Mouse (Mus musculus) intestine, embryonic 15.5 days (tissue): ENCODE data around the gene Prkcb. TPM values are rescaled to one million over a fixed set of nuclear protein-coding genes. Genes with fewer than 3 reads are reported as not detected.

Experiments used
- ATAC-seq: fragments of 200-750 bp; cut with Nextera tagmentation; 2 replicates; pipeline ENCODE4 v1.8.0; 2017; ENCODE audit warnings: moderate TSS enrichment, moderate library complexity
- H3K27ac ChIP-seq: fragments of 300-500 bp; sonication (generic); 2 replicates; pipeline ENCODE4 v1.5.1; 2015; ENCODE audit warnings: mild to moderate bottlenecking, inconsistent platforms
- H3K27me3 ChIP-seq: fragments of 300-500 bp; sonication (generic); replicated peaks from 2 replicates; pipeline ENCODE4 v1.6.1; 2015; ENCODE audit warnings: inconsistent platforms
- H3K36me3 ChIP-seq: fragments of 300-500 bp; sonication (generic); 2 replicates; pipeline ENCODE4 v1.6.1; 2015; ENCODE audit warnings: inconsistent platforms
- H3K4me1 ChIP-seq: fragments of 300-500 bp; sonication (generic); replicated peaks from 2 replicates; pipeline ENCODE4 v1.6.1; 2015; ENCODE audit warnings: inconsistent platforms
- H3K4me2 ChIP-seq: fragments of 300-500 bp; sonication (generic); replicated peaks from 2 replicates; pipeline ENCODE4 v1.6.1; 2015; ENCODE audit warnings: mild to moderate bottlenecking, inconsistent platforms
- H3K4me3 ChIP-seq: fragments of 300-500 bp; sonication (generic); replicated peaks from 2 replicates; pipeline ENCODE4 v1.5.1; 2015; ENCODE audit warnings: inconsistent platforms
- H3K9ac ChIP-seq: fragments of 300-500 bp; sonication (generic); 2 replicates; pipeline ENCODE4 v1.6.1; 2015; ENCODE audit warnings: inconsistent platforms
- H3K9me3 ChIP-seq: fragments of 300-500 bp; sonication (generic); 2 replicates; pipeline ENCODE4 v1.6.1; 2016; ENCODE audit warnings: inconsistent platforms
- WGBS: fragments of 180-500 bp; shearing (Covaris S2); methylation state at CpG from one replicate; pipeline ENCODE4 v1.1.7; 2015; 5-methylcytosine and 5-hydroxymethylcytosine counted together
- polyA plus RNA-seq: library from polyadenylated mRNA; unstranded; fragments of >200 nt; fragmentation: Nextera tagmentation; extraction: Ambion mirVana; gene quantifications from 2 replicates; pipeline ENCODE4 v1.2.1, GENCODE M21; 2015

Gene Prkcb
- polyA plus RNA-seq, 1 experiment from 2014 or later = 12.3 TPM

- Histone ChIP-seq H3K4me3 (no peak overlapping the region), H3K27ac (no peak overlapping the region), H3K4me1 (peaks cover 3% of the 10 kb centered on the region; the same call in 1 of the 2 replicates), H3K27me3 (no peaks in the 10 kb centered on the region), H3K36me3 (no peaks in the 10 kb centered on the region), H3K9ac (no peak overlapping the region), H3K9me3 (no peaks in the 10 kb centered on the region), H3K4me2 (no peak overlapping the region)
- 69% methylated on average over 2 of the region's 2 CpGs for WGBS
- ATAC-seq = no peak
These were observed 94.7 kb downstream of the Prkcb start for GRCm38 (mm10) chr7:122383260-122383659.

- H3K9me3 ChIP-seq = no peaks in the 10 kb centered on the region
- no peaks in the 10 kb centered on the region for H3K27me3 ChIP-seq
- H3K4me2 ChIP-seq = no peak overlapping the region
- H3K9ac ChIP-seq = no peak overlapping the region
- 90% methylated on average over 8 of the region's 8 CpGs for WGBS
- no peaks in the 10 kb centered on the region for H3K36me3 ChIP-seq
- no peak overlapping the region for H3K4me3 ChIP-seq
- no peaks in the 10 kb centered on the region for H3K4me1 ChIP-seq
- H3K27ac ChIP-seq = no peak overlapping the region
- no peak for ATAC-seq
These were observed 96.3 kb downstream of the Prkcb start for GRCm38 (mm10) chr7:122384891-122385290.

- H3K9ac ChIP-seq = no peak overlapping the region
- ATAC-seq = no peak
- no peak overlapping the region for H3K4me2 ChIP-seq
- H3K4me1 ChIP-seq = no peaks in the 10 kb centered on the region
- H3K27me3 ChIP-seq = no peaks in the 10 kb centered on the region
- no peaks in the 10 kb centered on the region for H3K9me3 ChIP-seq
- no peak overlapping the region for H3K27ac ChIP-seq
- H3K4me3 ChIP-seq = no peak overlapping the region
- H3K36me3 ChIP-seq = no peaks in the 10 kb centered on the region
- 94% methylated on average over 1 of the region's 1 CpGs for WGBS
These were observed 98.0 kb downstream of the Prkcb start for GRCm38 (mm10) chr7:122386567-122386966.

- 75% methylated on average over 4 of the region's 4 CpGs for WGBS
- no peaks in the 10 kb centered on the region for H3K4me1 ChIP-seq
- no peak overlapping the region for H3K4me2 ChIP-seq
- no peaks in the 10 kb centered on the region for H3K9me3 ChIP-seq
- no peak overlapping the region for H3K9ac ChIP-seq
- no peaks in the 10 kb centered on the region for H3K27me3 ChIP-seq
- no peaks in the 10 kb centered on the region for H3K36me3 ChIP-seq
- ATAC-seq = no peak
- no peak overlapping the region for H3K27ac ChIP-seq
- no peak overlapping the region for H3K4me3 ChIP-seq
These were observed 99.3 kb downstream of the Prkcb start for GRCm38 (mm10) chr7:122387896-122388295.

DNA sequence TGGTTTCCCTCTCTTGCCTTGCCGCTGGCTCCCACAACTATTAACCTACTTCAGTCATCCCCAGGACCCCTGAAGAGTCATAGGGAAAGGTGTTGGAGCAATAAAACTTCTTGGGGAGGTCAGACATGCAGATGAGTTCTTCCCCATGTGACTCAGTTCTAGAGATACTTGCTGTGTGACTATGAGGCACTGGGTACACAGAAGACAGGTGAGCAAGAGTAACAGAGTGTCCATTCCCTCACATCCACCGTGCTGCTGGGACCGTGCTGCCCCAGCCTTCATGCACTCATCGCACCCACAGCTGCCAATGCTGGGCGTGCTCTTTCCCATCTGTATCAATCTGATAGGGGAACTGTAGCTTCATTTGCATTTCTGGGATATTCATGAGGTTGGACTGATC lies 100.3 kb downstream of the Prkcb start:
- H3K4me1 ChIP-seq = no peaks in the 10 kb centered on the region
- no peak overlapping the region for H3K4me3 ChIP-seq
- no peak for ATAC-seq
- no peaks in the 10 kb centered on the region for H3K36me3 ChIP-seq
- no peak overlapping the region for H3K4me2 ChIP-seq
- no peak overlapping the region for H3K9ac ChIP-seq
- no peaks in the 10 kb centered on the region for H3K27me3 ChIP-seq
- WGBS = 75% methylated on average over 5 of the region's 5 CpGs
- no peaks in the 10 kb centered on the region for H3K9me3 ChIP-seq
- H3K27ac ChIP-seq = no peak overlapping the region

GRCm38 (mm10) chr7:122389633-122390032 lies 101.1 kb downstream of the Prkcb start:
- 31% methylated on average over 6 of the region's 6 CpGs for WGBS
- Histone ChIP-seq H3K36me3 (no peaks in the 10 kb centered on the region), H3K4me2 (no peak overlapping the region), H3K27me3 (no peaks in the 10 kb centered on the region), H3K27ac (no peak overlapping the region), H3K9ac (no peak overlapping the region), H3K4me3 (no peak overlapping the region), H3K9me3 (no peaks in the 10 kb centered on the region), H3K4me1 (no peaks in the 10 kb centered on the region)
- peak; percentile 43 for ATAC-seq

DNA sequence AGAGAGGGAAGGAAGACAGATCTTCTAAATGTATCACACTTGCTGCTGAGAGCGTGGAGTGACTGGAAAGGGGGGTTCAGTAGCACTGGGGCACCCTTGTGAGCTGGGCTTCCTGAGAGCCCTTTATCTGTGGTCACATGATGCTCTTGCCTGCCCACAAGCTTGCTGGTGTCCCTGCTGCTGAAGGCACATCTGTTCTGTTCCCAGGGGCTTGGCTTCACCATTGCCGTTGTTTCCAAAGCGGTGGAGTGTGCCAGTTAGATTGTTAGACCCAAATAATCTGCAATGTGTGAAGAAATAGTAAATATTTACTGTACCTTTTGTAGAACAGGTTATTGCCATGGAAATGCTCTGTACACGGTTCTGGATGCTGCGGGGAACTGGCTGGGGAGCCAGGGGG lies 101.6 kb downstream of the Prkcb start:
- Histone ChIP-seq H3K27ac (no peak overlapping the region), H3K9ac (no peak overlapping the region), H3K4me3 (no peak overlapping the region), H3K27me3 (no peaks in the 10 kb centered on the region), H3K36me3 (no peaks in the 10 kb centered on the region), H3K4me1 (no peaks in the 10 kb centered on the region), H3K4me2 (no peak overlapping the region), H3K9me3 (no peaks in the 10 kb centered on the region)
- WGBS = 49% methylated on average over 5 of the region's 5 CpGs
- peak; percentile 83 for ATAC-seq

GRCm38 (mm10) chr7:122390683-122391082 lies 102.1 kb downstream of the Prkcb start:
- Histone ChIP-seq H3K27ac (no peak overlapping the region), H3K4me3 (no peak overlapping the region), H3K4me2 (no peak overlapping the region), H3K4me1 (no peaks in the 10 kb centered on the region), H3K36me3 (no peaks in the 10 kb centered on the region), H3K9ac (no peak overlapping the region), H3K9me3 (no peaks in the 10 kb centered on the region), H3K27me3 (no peaks in the 10 kb centered on the region)
- no peak for ATAC-seq
- WGBS = 66% methylated on average over 4 of the region's 4 CpGs

DNA sequence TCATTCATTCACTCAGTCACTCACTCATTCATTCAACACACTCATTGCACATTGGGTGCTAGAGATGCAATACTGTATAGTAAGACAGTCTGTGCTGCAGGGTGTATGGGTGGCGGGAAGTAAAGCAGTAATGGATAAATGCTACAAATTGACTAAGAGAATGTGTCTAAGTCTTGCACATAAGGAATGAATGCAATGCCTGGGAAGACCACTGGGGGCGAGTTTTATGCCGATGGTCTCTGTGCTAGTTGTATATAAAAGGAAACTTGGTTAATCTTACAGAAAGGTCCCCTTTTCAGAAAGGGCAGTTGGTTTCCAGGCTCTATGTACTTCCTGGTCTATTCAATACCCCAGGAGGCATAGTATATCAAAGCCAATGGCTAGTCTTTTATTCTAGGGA lies 102.8 kb downstream of the Prkcb start:
- Histone ChIP-seq H3K9ac (no peak overlapping the region), H3K27ac (no peak overlapping the region), H3K9me3 (no peaks in the 10 kb centered on the region), H3K4me1 (no peaks in the 10 kb centered on the region), H3K4me3 (no peak overlapping the region), H3K36me3 (no peaks in the 10 kb centered on the region), H3K4me2 (no peak overlapping the region), H3K27me3 (no peaks in the 10 kb centered on the region)
- ATAC-seq = no peak
- WGBS = 66% methylated on average over 3 of the region's 3 CpGs

- no peak overlapping the region for H3K27ac ChIP-seq
- H3K4me3 ChIP-seq = no peak overlapping the region
- no peaks in the 10 kb centered on the region for H3K9me3 ChIP-seq
- no peaks in the 10 kb centered on the region for H3K4me1 ChIP-seq
- no peak overlapping the region for H3K4me2 ChIP-seq
- whole genome bisulfite sequencing = 52% methylated on average over 5 of the region's 5 CpGs
- H3K36me3 ChIP-seq = no peaks in the 10 kb centered on the region
- H3K27me3 ChIP-seq = no peaks in the 10 kb centered on the region
- ATAC-seq = no peak
- H3K9ac ChIP-seq = no peak overlapping the region
These were observed 105.4 kb downstream of the Prkcb start for GRCm38 (mm10) chr7:122393964-122394363.

GRCm38 (mm10) chr7:122395159-122395975 lies 106.8 kb downstream of the Prkcb start:
- Histone ChIP-seq H3K27ac (no peak overlapping the region), H3K9me3 (no peaks in the 10 kb centered on the region), H3K4me2 (no peak overlapping the region), H3K36me3 (no peaks in the 10 kb centered on the region), H3K4me3 (no peak overlapping the region), H3K4me1 (no peaks in the 10 kb centered on the region), H3K27me3 (no peaks in the 10 kb centered on the region), H3K9ac (no peak overlapping the region)
- ATAC-seq = no peak
- WGBS = 71% methylated on average over 7 of the region's 7 CpGs

DNA sequence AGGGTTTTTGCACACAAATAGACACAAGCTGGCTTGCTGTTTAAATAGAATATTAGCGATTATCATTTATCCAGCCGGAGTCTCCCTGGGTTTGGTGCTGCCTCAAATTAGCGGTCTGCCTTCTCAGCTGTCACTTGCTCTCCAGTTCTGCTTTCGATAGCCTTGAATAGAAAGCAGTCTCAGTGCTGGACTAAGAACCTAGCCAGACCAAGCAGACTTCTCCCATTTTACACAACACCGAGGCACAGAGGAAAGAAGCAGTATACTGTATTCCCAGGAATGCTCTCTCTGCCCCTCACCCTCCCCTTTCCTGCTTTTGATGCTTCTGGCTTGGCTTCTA lies 107.4 kb downstream of the Prkcb start:
- Histone ChIP-seq H3K27me3 (no peaks in the 10 kb centered on the region), H3K36me3 (no peaks in the 10 kb centered on the region), H3K9ac (no peak overlapping the region), H3K4me1 (no peaks in the 10 kb centered on the region), H3K4me2 (no peak overlapping the region), H3K27ac (no peak overlapping the region), H3K4me3 (no peak overlapping the region), H3K9me3 (no peaks in the 10 kb centered on the region)
- no peak for ATAC-seq
- 79% methylated on average over 5 of the region's 5 CpGs for WGBS

GRCm38 (mm10) chr7:122397699-122398098 lies 109.1 kb downstream of the Prkcb start:
- no peak overlapping the region for H3K27ac ChIP-seq
- H3K4me1 ChIP-seq = no peaks in the 10 kb centered on the region
- H3K4me3 ChIP-seq = no peak overlapping the region
- no peak for ATAC-seq
- H3K9ac ChIP-seq = no peak overlapping the region
- WGBS = 80% methylated on average over 3 of the region's 3 CpGs
- H3K9me3 ChIP-seq = no peaks in the 10 kb centered on the region
- no peaks in the 10 kb centered on the region for H3K36me3 ChIP-seq
- no peak overlapping the region for H3K4me2 ChIP-seq
- H3K27me3 ChIP-seq = no peaks in the 10 kb centered on the region
